Mouse (Mus musculus) limb, embryonic 15.5 days (tissue): Measurements from ENCODE around the gene Mprip. TPM values are rescaled to one million over a fixed set of nuclear protein-coding genes. Genes with fewer than 3 reads are reported as not detected.
"Not testable (repeated sequence)": the region's sequence is repeated elsewhere in the genome, so short reads cannot be mapped to it uniquely, and the experiment has no call there.

Experiments used
- ATAC-seq: fragments of 200-750 bp; cut with Nextera tagmentation; 2 replicates; pipeline ENCODE4 v1.8.0; 2017; ENCODE audit warnings: low read depth, moderate TSS enrichment; ENCODE audit not compliant: insufficient number of reproducible peaks, low FRiP score, low TSS enrichment
- H3K27ac ChIP-seq: fragments of 300-500 bp; sonication (generic); 2 replicates; pipeline ENCODE4 v1.5.1; 2015; ENCODE audit warnings: moderate library complexity, mild to moderate bottlenecking, inconsistent platforms
- H3K27me3 ChIP-seq: fragments of 300-500 bp; sonication (generic); 2 replicates; pipeline ENCODE4 v1.6.1; 2015; ENCODE audit warnings: inconsistent platforms
- H3K36me3 ChIP-seq: fragments of 300-500 bp; sonication (generic); 2 replicates; pipeline ENCODE4 v1.6.1; 2015; ENCODE audit warnings: inconsistent platforms
- H3K4me1 ChIP-seq: fragments of 300-500 bp; sonication (generic); 2 replicates; pipeline ENCODE4 v1.6.1; 2015; ENCODE audit warnings: inconsistent platforms
- H3K4me2 ChIP-seq: fragments of 300-500 bp; sonication (generic); 2 replicates; pipeline ENCODE4 v1.6.1; 2015; ENCODE audit warnings: mild to moderate bottlenecking, inconsistent platforms
- H3K4me3 ChIP-seq: fragments of 300-500 bp; sonication (generic); 2 replicates; pipeline ENCODE4 v1.5.1; 2015; ENCODE audit warnings: mild to moderate bottlenecking, inconsistent platforms
- H3K9ac ChIP-seq: fragments of 300-500 bp; sonication (generic); 2 replicates; pipeline ENCODE4 v1.6.1; 2015; ENCODE audit warnings: inconsistent platforms
- H3K9me3 ChIP-seq: fragments of 300-500 bp; sonication (generic); 2 replicates; pipeline ENCODE4 v1.6.1; 2016; ENCODE audit warnings: inconsistent platforms
- WGBS: fragments of 180-500 bp; shearing (Covaris S2); methylation state at CpG from one replicate; pipeline ENCODE4 v1.1.7; 2015; 5-methylcytosine and 5-hydroxymethylcytosine counted together
- polyA plus RNA-seq: library from polyadenylated mRNA; unstranded; fragments of >200 nt; fragmentation: Nextera tagmentation; extraction: Ambion mirVana; gene quantifications from 2 replicates; pipeline ENCODE4 v1.2.1, GENCODE M21; 2015

Mprip gene
- 55.4 and 56.7 TPM in 2 replicates for polyA plus RNA-seq

- H3K4me3 ChIP-seq = peak within 1 kb of the TSS; percentile 79
- ATAC-seq = no peak
- H3K9me3 ChIP-seq = no peaks in the 10 kb centered on the region
- H3K27me3 ChIP-seq = no peaks in the 10 kb centered on the region
- no peaks in the 10 kb centered on the region for H3K36me3 ChIP-seq
- peak within 1 kb of the TSS; percentile 43; the same call in 1 of the 2 replicates for H3K27ac ChIP-seq
- WGBS = 70% methylated on average over 3 of the region's 3 CpGs
- peaks cover 37% of the 10 kb centered on the region for H3K4me1 ChIP-seq
- H3K9ac ChIP-seq = peak within 1 kb of the TSS; percentile 76
- peak within 1 kb of the TSS; percentile 52 for H3K4me2 ChIP-seq
These were observed at the start of gene Mprip for GRCm38 (mm10) chr11:59661005-59661404. Gene Mprip, plus strand, starts transcription at chr11:59661305.

GRCm38 (mm10) chr11:59611646-59612045 is 49.5 kb upstream of the Mprip start:
- Histone ChIP-seq H3K4me3 (no peak overlapping the region), H3K9ac (no peak overlapping the region), H3K9me3 (no peaks in the 10 kb centered on the region), H3K36me3 (no peaks in the 10 kb centered on the region), H3K27me3 (no peaks in the 10 kb centered on the region), H3K27ac (no peak overlapping the region), H3K4me2 (no peak overlapping the region), H3K4me1 (no peaks in the 10 kb centered on the region)
- no peak for ATAC-seq
- 85% methylated on average over 5 of the region's 5 CpGs for WGBS

GRCm38 (mm10) chr11:59614120-59614519 is 47.0 kb upstream of the Mprip start:
- H3K9me3 ChIP-seq = no peaks in the 10 kb centered on the region
- H3K4me2 ChIP-seq = no peak overlapping the region
- H3K9ac ChIP-seq = no peak overlapping the region
- 35% methylated on average over 4 of the region's 4 CpGs for whole genome bisulfite sequencing
- ATAC-seq = no peak
- H3K36me3 ChIP-seq = no peaks in the 10 kb centered on the region
- H3K4me3 ChIP-seq = no peak overlapping the region
- no peaks in the 10 kb centered on the region for H3K27me3 ChIP-seq
- H3K4me1 ChIP-seq = no peaks in the 10 kb centered on the region
- H3K27ac ChIP-seq = no peak overlapping the region

GRCm38 (mm10) chr11:59616986-59617385 is 44.1 kb upstream of the Mprip start:
- not testable (repeated sequence) for ATAC-seq, H3K4me3 ChIP-seq, H3K27me3 ChIP-seq, H3K27ac ChIP-seq, H3K4me2 ChIP-seq, H3K4me1 ChIP-seq, H3K36me3 ChIP-seq, H3K9me3 ChIP-seq, H3K9ac ChIP-seq
- 91% methylated on average over 2 of the region's 2 CpGs for WGBS

- ATAC-seq = no peak
These were observed 38.9 kb upstream of the Mprip start for GRCm38 (mm10) chr11:59622214-59622613.

DNA sequence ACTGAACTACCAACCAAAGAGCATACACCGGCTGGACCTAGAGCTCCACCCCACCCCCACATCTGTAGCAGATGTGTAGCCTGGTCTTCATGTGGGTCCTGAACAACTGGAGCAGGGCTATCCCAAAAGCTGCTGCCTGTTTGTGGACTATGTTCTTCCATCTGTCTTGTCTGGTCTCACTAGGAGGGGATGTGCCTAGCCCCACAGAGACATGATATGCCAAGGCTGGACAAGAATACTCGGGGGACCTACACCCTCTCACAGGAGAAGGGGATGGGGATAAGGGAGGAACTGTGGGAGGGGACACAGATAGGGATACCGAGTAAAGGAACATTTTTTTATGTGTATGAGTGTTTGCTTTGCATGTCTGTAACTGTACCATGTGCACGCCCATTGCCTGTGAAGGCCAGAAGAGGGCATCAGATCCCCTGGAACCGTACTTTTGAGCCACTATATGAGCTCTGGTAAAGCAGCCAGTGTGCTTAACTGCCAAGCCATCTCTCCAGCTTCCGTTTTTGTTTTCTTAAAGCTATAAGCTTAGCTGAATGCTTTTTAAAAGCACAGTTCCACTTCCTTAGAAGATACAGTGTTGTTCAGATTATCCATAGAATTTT is 37.0 kb upstream of the Mprip start:
- Histone ChIP-seq H3K9ac (no peak overlapping the region), H3K4me3 (no peak overlapping the region), H3K27ac (no peak overlapping the region), H3K4me2 (no peak overlapping the region), H3K9me3 (no peaks in the 10 kb centered on the region), H3K27me3 (no peaks in the 10 kb centered on the region), H3K4me1 (no peaks in the 10 kb centered on the region), H3K36me3 (no peaks in the 10 kb centered on the region)
- WGBS = 29% methylated on average over 6 of the region's 6 CpGs
- ATAC-seq = peak; percentile 72; the same call in 1 of the 2 replicates

More at GRCm38 (mm10) chr11:59622214-59622613, 38.9 kb upstream of the Mprip start:
- Histone ChIP-seq H3K9ac (no peak overlapping the region), H3K36me3 (no peaks in the 10 kb centered on the region), H3K4me1 (no peaks in the 10 kb centered on the region), H3K27me3 (no peaks in the 10 kb centered on the region), H3K4me2 (no peak overlapping the region), H3K9me3 (no peaks in the 10 kb centered on the region), H3K4me3 (no peak overlapping the region), H3K27ac (no peak overlapping the region)
- whole genome bisulfite sequencing = 67% methylated on average over 3 of the region's 3 CpGs

DNA sequence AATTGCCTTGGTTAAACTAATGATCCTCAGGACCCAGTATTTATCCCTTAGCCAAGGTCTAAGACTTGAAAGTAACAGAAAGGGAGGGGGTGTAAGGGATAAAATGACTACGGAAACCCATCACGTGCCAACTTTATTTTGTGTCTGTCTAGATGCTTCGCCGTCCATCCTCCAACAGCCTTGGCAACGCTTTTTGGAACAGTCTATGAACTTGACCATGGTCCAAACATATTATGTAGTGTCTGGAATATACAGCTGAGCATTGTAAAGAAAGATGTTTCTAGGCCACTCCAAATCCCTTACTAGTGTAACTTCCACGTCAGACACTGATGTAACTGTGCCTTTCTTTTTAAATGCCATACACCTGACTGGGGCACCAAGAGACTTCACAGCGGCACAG is 34.9 kb upstream of the Mprip start:
- WGBS = 79% methylated on average over 7 of the region's 7 CpGs
- H3K36me3 ChIP-seq = no peaks in the 10 kb centered on the region
- H3K4me3 ChIP-seq = no peak overlapping the region
- no peak for ATAC-seq
- H3K4me1 ChIP-seq = no peaks in the 10 kb centered on the region
- no peak overlapping the region for H3K4me2 ChIP-seq
- H3K27ac ChIP-seq = no peak overlapping the region
- no peaks in the 10 kb centered on the region for H3K27me3 ChIP-seq
- no peaks in the 10 kb centered on the region for H3K9me3 ChIP-seq
- no peak overlapping the region for H3K9ac ChIP-seq

- H3K9ac ChIP-seq = no peak overlapping the region
- no peak for ATAC-seq
- no peaks in the 10 kb centered on the region for H3K9me3 ChIP-seq
- H3K4me1 ChIP-seq = no peaks in the 10 kb centered on the region
- H3K27me3 ChIP-seq = no peaks in the 10 kb centered on the region
- no peak overlapping the region for H3K27ac ChIP-seq
- no peak overlapping the region for H3K4me2 ChIP-seq
- H3K36me3 ChIP-seq = no peaks in the 10 kb centered on the region
- 77% methylated on average over 5 of the region's 5 CpGs for WGBS
- no peak overlapping the region for H3K4me3 ChIP-seq
These were observed 32.9 kb upstream of the Mprip start for GRCm38 (mm10) chr11:59628177-59628576.

- WGBS = 52% methylated on average over 5 of the region's 5 CpGs
- Histone ChIP-seq H3K4me2 (no peak overlapping the region), H3K9ac (no peak overlapping the region), H3K4me1 (peaks cover 5% of the 10 kb centered on the region), H3K9me3 (no peaks in the 10 kb centered on the region), H3K4me3 (no peak overlapping the region), H3K27ac (no peak overlapping the region), H3K27me3 (no peaks in the 10 kb centered on the region), H3K36me3 (no peaks in the 10 kb centered on the region)
- ATAC-seq = no peak
These were observed 31.2 kb upstream of the Mprip start for GRCm38 (mm10) chr11:59629871-59630270.

- H3K27ac ChIP-seq = no peak overlapping the region
- WGBS = 86% methylated on average over 4 of the region's 4 CpGs
- no peak overlapping the region for H3K9ac ChIP-seq
- no peaks in the 10 kb centered on the region for H3K27me3 ChIP-seq
- peaks cover 17% of the 10 kb centered on the region for H3K4me1 ChIP-seq
- H3K4me3 ChIP-seq = no peak overlapping the region
- no peaks in the 10 kb centered on the region for H3K36me3 ChIP-seq
- ATAC-seq = no peak
- H3K9me3 ChIP-seq = no peaks in the 10 kb centered on the region
- no peak overlapping the region for H3K4me2 ChIP-seq
These were observed 29.1 kb upstream of the Mprip start for GRCm38 (mm10) chr11:59631980-59632379.

- WGBS = 24% methylated on average over 5 of the region's 5 CpGs
- no peak for ATAC-seq
These were observed 28.1 kb upstream of the Mprip start for GRCm38 (mm10) chr11:59633037-59633436.

GRCm38 (mm10) chr11:59634001-59634660 is 27.0 kb upstream of the Mprip start:
- Histone ChIP-seq H3K4me1 (peaks cover 17% of the 10 kb centered on the region), H3K4me3 (no peak overlapping the region), H3K27me3 (no peaks in the 10 kb centered on the region), H3K36me3 (no peaks in the 10 kb centered on the region), H3K27ac (no peak overlapping the region; the same call in 1 of the 2 replicates), H3K4me2 (no peak overlapping the region), H3K9me3 (no peaks in the 10 kb centered on the region), H3K9ac (no peak overlapping the region)
- no peak for ATAC-seq
- WGBS = 76% methylated on average over 7 of the region's 7 CpGs

More at GRCm38 (mm10) chr11:59633037-59633436, 28.1 kb upstream of the Mprip start:
- Histone ChIP-seq H3K9me3 (no peaks in the 10 kb centered on the region), H3K27me3 (no peaks in the 10 kb centered on the region), H3K4me1 (peaks cover 17% of the 10 kb centered on the region), H3K9ac (no peak overlapping the region), H3K4me3 (no peak overlapping the region), H3K27ac (no peak overlapping the region; the same call in 1 of the 2 replicates), H3K36me3 (no peaks in the 10 kb centered on the region), H3K4me2 (no peak overlapping the region)
